Mouse (Mus musculus) layer of hippocampus, adult 9-10 months (tissue): ENCODE data around the gene St3gal4.

Source experiments
- DNase-seq: peaks from one replicate; pipeline ENCODE4 v3.0.0; 2022; ENCODE audit warnings: low spot score

St3gal4 gene

GRCm38 (mm10) chr9:35004113-35004512 is 115.0 kb downstream of the St3gal4 start:
- DNase-seq = no peak

GRCm38 (mm10) chr9:34997880-34998865 is 120.9 kb downstream of the St3gal4 start:
- DNase-seq = no peak
